Mouse (Mus musculus): Measurements from ENCODE around the gene Gpr153. TPM values are rescaled to one million over a fixed set of nuclear protein-coding genes. Genes with fewer than 3 reads are reported as not detected.

Gpr153 gene
- polyA plus RNA-seq, 1 experiment from 2014 or later: 11.1 TPM

DNA sequence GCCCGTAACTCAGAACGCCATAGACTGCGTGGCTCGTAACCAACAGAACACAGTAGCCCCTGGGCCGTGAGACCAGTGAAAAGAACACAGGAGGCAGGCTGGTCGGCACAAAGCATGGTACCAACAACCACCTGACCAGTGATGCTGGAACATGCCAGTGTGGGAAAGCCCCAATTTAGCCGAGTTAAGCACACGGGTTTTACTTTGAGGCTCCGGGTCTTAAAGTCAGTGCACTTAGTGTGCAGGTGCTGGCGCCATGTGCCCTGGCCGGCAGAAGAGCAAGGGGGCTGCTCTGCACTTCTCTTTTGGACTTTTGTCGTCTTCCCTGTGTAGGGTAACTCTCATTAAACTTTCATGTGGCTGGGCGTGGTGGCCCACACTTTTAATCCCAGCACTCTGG is 4.1 kb upstream of the Gpr153 start:
- Histone ChIP-seq H3K9ac (replicated peaks; ENCODE audit: low read depth) (no peak overlapping the region), H3K4me1 (ENCODE audit: insufficient read depth, low read depth, low read length) (no peaks in the 10 kb centered on the region; the same call in 1 of the 2 replicates), H3K4me3 (ENCODE audit: low read depth, low read length) (no peak overlapping the region), H3K27ac (ENCODE audit: low read length) (no peak overlapping the region), H3K4me2 (replicated peaks; ENCODE audit: low read depth, low read length) (no peak overlapping the region), H3K9me3 (ENCODE audit: low read length) (no peaks in the 10 kb centered on the region), H3K27me3 (replicated peaks; ENCODE audit: insufficient read depth, low read length) (peaks cover 7% of the 10 kb centered on the region), H3K36me3 (ENCODE audit: insufficient read depth, low read length) (no peaks in the 10 kb centered on the region)
- no peak for DNase-seq (ENCODE audit: low spot score)
- no peak for ATAC-seq
- TF ChIP-seq CTCF (IDR thresholded peaks at IDR 0.05) (no peak), EP300 (IDR thresholded peaks at IDR 0.05) (no peak)
- WGBS: 90% methylated on average over 13 of the region's 13 CpGs

DNA sequence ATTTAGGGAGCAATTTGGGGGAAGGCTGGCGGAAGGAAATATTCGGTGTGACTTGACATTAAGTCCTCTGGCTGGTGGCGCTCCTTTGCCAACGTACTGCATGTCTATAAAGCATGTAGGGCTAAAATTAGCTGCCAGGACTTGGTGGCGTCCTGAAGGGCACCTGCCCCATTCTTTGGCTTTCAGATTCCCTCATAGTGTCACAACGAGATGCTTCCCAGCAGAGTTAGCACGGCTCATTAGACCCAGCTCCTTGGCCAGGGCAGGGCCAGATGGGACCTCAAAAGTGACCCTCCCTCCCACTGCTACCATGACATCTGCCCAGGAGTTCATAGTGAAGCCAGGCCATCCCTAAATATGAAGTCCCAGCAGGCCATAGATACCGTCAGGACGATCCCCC is 3.4 kb upstream of the Gpr153 start:
- no peak for DNase-seq (ENCODE audit: low spot score)
- Histone ChIP-seq H3K27ac (ENCODE audit: low read length) (no peak overlapping the region), H3K27me3 (replicated peaks; ENCODE audit: insufficient read depth, low read length) (peaks cover 7% of the 10 kb centered on the region), H3K36me3 (ENCODE audit: insufficient read depth, low read length) (no peaks in the 10 kb centered on the region), H3K4me2 (replicated peaks; ENCODE audit: low read depth, low read length) (no peak overlapping the region), H3K4me1 (ENCODE audit: insufficient read depth, low read depth, low read length) (no peaks in the 10 kb centered on the region; the same call in 1 of the 2 replicates), H3K9ac (replicated peaks; ENCODE audit: low read depth) (no peak overlapping the region), H3K9me3 (ENCODE audit: low read length) (no peaks in the 10 kb centered on the region), H3K4me3 (ENCODE audit: low read depth, low read length) (no peak overlapping the region)
- TF ChIP-seq CTCF (IDR thresholded peaks at IDR 0.05) (no peak), EP300 (IDR thresholded peaks at IDR 0.05) (no peak)
- 84% methylated on average over 9 of the region's 9 CpGs for WGBS
- no peak for ATAC-seq

- Histone ChIP-seq H3K4me1 (ENCODE audit: insufficient read depth, low read depth, low read length) (no peaks in the 10 kb centered on the region; the same call in 1 of the 2 replicates), H3K9ac (replicated peaks; ENCODE audit: low read depth) (no peak overlapping the region)
- WGBS: 87% methylated on average over 11 of the region's 11 CpGs
Measured at GRCm38 (mm10) chr4:152271334-152271733, 2.7 kb upstream of the Gpr153 start.

DNA sequence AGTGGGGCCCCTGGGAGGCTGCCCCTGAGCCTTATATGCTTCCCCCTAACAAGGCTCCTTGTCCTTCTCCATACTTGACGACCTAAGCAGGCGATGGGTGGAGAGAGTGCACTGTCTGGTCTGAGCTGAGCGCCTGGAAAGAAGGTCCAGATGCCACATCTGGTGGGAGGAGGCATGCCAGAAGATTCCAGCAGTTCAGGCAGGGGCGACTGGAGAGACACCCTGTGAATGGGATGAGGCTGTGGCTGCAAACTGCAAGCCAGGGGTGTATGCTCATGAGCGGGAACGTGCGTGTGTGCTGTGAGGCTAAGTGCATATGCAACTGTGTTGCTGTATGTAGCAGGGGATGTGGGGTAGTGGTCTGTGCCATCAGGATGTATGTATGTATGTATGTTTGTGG is 2.0 kb upstream of the Gpr153 start:
- Histone ChIP-seq H3K27me3 (replicated peaks; ENCODE audit: insufficient read depth, low read length) (peaks cover 7% of the 10 kb centered on the region), H3K4me3 (ENCODE audit: low read depth, low read length) (no peak overlapping the region), H3K36me3 (ENCODE audit: insufficient read depth, low read length) (no peaks in the 10 kb centered on the region), H3K4me2 (replicated peaks; ENCODE audit: low read depth, low read length) (no peak overlapping the region), H3K9me3 (ENCODE audit: low read length) (no peaks in the 10 kb centered on the region), H3K27ac (ENCODE audit: low read length) (no peak overlapping the region; the same call in 1 of the 2 replicates), H3K4me1 (ENCODE audit: insufficient read depth, low read depth, low read length) (no peaks in the 10 kb centered on the region; the same call in 1 of the 2 replicates), H3K9ac (replicated peaks; ENCODE audit: low read depth) (no peak overlapping the region)
- TF ChIP-seq EP300 (IDR thresholded peaks at IDR 0.05) (no peak), CTCF (IDR thresholded peaks at IDR 0.05) (no peak)
- ATAC-seq (no peak; the same call in 1 of the 2 replicates), DNase-seq (ENCODE audit: low spot score) (no peak)
- 57% methylated on average over 7 of the region's 7 CpGs for WGBS

More at GRCm38 (mm10) chr4:152271334-152271733, 2.7 kb upstream of the Gpr153 start:
- ATAC-seq: no peak
- no peak overlapping the region for H3K4me3 ChIP-seq (ENCODE audit: low read depth, low read length)
- no peaks in the 10 kb centered on the region for H3K9me3 ChIP-seq (ENCODE audit: low read length)
- TF ChIP-seq CTCF (IDR thresholded peaks at IDR 0.05): no peak
- no peak for TF ChIP-seq EP300 (IDR thresholded peaks at IDR 0.05)
- no peaks in the 10 kb centered on the region for H3K36me3 ChIP-seq (ENCODE audit: insufficient read depth, low read length)
- peaks cover 7% of the 10 kb centered on the region for H3K27me3 ChIP-seq (replicated peaks; ENCODE audit: insufficient read depth, low read length)
- no peak for DNase-seq (ENCODE audit: low spot score)
- no peak overlapping the region for H3K27ac ChIP-seq (ENCODE audit: low read length)
- no peak overlapping the region for H3K4me2 ChIP-seq (replicated peaks; ENCODE audit: low read depth, low read length)

DNA sequence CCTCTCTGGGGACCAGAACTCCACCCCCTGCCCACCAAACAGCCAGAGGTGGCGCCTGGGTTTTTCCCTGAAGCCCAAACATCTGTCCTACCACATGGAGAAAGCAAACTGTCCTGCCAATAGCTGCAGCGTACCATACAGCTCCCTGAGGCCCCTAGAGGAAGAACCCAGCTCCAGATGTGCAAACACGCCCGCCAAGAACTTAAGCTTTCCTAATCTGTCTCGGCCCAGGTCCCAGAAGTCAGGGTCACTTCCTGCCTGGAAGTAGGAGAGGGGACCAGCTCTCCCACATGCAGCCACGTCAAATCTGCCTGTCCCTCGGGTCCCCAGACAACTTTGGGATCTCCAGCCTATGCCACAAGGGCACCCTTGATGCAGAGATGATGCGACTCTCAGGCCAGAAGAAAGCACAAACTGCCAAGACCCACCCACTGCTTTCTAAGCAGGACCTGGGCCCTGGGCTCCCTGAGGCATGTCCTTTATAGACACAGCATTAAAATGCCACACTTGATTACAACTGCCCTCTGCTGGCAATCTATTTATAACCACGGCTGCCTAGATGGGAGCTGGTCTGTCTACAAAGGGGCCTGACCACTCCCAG is 1.5 kb upstream of the Gpr153 start:
- Histone ChIP-seq H3K36me3 (ENCODE audit: insufficient read depth, low read length) (no peaks in the 10 kb centered on the region), H3K4me2 (replicated peaks; ENCODE audit: low read depth, low read length) (no peak overlapping the region), H3K4me3 (ENCODE audit: low read depth, low read length) (no peak overlapping the region), H3K27me3 (replicated peaks; ENCODE audit: insufficient read depth, low read length) (peaks cover 7% of the 10 kb centered on the region), H3K9me3 (ENCODE audit: low read length) (no peaks in the 10 kb centered on the region), H3K27ac (ENCODE audit: low read length) (peak overlapping the region; percentile 79), H3K4me1 (ENCODE audit: insufficient read depth, low read depth, low read length) (no peaks in the 10 kb centered on the region; the same call in 1 of the 2 replicates), H3K9ac (replicated peaks; ENCODE audit: low read depth) (no peak overlapping the region)
- TF ChIP-seq EP300 (IDR thresholded peaks at IDR 0.05) (no peak), CTCF (IDR thresholded peaks at IDR 0.05) (peak; percentile 54)
- peak; percentile 65 for ATAC-seq
- peak; percentile 86 for DNase-seq (ENCODE audit: low spot score)
- WGBS: 20% methylated on average over 9 of the region's 9 CpGs

DNA sequence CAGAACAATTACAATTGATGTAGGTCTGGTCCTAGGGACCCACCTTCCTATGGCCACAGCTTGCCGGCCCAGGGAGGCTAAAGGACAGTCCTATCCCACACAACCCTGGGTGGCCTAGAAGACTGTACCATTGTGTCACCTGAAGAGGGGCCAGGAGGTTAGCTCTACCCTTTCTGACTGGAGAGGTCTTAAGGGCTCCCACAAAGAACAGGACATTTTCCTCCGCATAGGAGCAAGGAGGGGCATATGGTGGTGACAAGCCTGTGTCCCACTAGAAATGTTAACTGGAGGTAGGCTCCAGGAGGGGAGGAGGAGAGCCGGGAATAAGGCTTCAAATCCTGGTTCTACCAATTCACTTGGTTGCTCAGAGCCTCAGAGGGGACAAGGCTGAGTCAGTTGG is 841 bp upstream of the Gpr153 start:
- H3K27ac ChIP-seq (ENCODE audit: low read length): peak overlapping the region; percentile 79
- no peak overlapping the region for H3K4me3 ChIP-seq (ENCODE audit: low read depth, low read length)
- no peak for ATAC-seq
- WGBS: 38% methylated on average over 3 of the region's 3 CpGs
- no peak overlapping the region for H3K9ac ChIP-seq (replicated peaks; ENCODE audit: low read depth)
- peaks cover 7% of the 10 kb centered on the region for H3K27me3 ChIP-seq (replicated peaks; ENCODE audit: insufficient read depth, low read length)
- no peaks in the 10 kb centered on the region for H3K9me3 ChIP-seq (ENCODE audit: low read length)
- TF ChIP-seq EP300 (IDR thresholded peaks at IDR 0.05) (no peak), CTCF (IDR thresholded peaks at IDR 0.05) (no peak)
- no peak for DNase-seq (ENCODE audit: low spot score)
- H3K36me3 ChIP-seq (ENCODE audit: insufficient read depth, low read length): no peaks in the 10 kb centered on the region
- H3K4me2 ChIP-seq (replicated peaks; ENCODE audit: low read depth, low read length): no peak overlapping the region; the same call in 1 of the 2 replicates
- H3K4me1 ChIP-seq (ENCODE audit: insufficient read depth, low read depth, low read length): no peaks in the 10 kb centered on the region

All from lung, postnatal 0 days (tissue).